Mouse (Mus musculus) small intestine, adult 2 months (tissue): ENCODE data around the gene Slc6a6.

Source experiments
- CTCF ChIP-seq: fragments of 200-500 bp; IDR thresholded peaks from 2 replicates; pipeline ENCODE4 v1.5.1; 2012; ENCODE audit warnings: low read depth, mild to moderate bottlenecking, control low read depth, inconsistent platforms, low read length, moderate library complexity, mixed read lengths; ENCODE audit not compliant: insufficient replicate concordance, insufficient read length; ENCODE audit errors: extremely low read depth
- POLR2A ChIP-seq: fragments of 200-500 bp; IDR thresholded peaks from 2 replicates; pipeline ENCODE4 v1.6.1; 2012; ENCODE audit warnings: low read depth, mild to moderate bottlenecking, control low read depth, inconsistent platforms, low read length, moderate library complexity

DNA sequence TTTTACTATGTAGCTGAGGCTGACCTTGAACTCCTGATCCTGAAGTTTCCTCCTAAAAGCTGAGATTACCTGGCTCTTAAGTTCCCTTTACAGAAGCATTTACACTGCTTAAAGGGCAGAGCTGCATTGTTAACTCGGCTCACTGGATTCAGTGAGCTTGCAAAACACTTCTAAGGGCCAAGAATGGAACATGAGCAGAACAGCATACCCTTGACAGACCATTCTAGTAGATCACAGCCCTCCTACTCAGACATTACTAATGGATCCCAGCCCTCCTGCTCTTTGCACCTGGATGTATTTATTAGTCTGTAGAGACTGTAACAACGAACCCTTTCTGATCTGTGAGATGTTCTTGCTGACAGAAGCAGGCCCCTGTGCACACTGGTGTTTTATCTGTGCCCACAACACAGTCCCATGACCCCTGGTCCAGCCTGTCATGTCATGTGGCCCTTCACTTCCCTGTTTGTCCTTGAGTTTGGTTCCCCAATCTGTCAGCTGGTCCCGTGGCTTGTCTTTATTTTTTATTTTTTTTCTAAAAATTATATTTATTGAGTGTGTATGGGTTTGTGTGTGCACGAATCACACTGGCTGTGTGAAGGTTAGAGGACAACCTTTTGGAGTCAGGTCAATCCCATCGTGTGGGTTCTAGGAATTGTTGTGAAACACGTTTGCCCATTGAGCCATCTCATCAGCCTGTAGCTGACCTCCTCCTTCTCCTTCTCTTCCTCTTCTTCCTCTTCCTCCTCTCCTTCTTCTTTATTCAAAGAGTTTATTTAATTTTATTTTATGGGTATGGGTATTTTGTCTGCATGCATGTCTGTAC is 32.3 kb downstream of the Slc6a6 start:
- no peak for TF ChIP-seq CTCF
- TF ChIP-seq POLR2A: no peak
